Mouse (Mus musculus) liver, embryonic 14.5 days (tissue): ENCODE data around the gene Cd86. TPM values are rescaled to one million over a fixed set of nuclear protein-coding genes. Genes with fewer than 3 reads are reported as not detected.

Source experiments
- ATAC-seq: fragments of 200-750 bp; cut with Nextera tagmentation; 2 replicates; pipeline ENCODE4 v1.8.0; 2017; ENCODE audit warnings: moderate number of reproducible peaks, mild to moderate bottlenecking, moderate library complexity; ENCODE audit not compliant: insufficient read depth
- DNase-seq, 3 experiments: peaks; one replicate each; pipeline ENCODE4 v3.0.0-alpha.2; 2012 to 2013; ENCODE audit warnings: low read depth in 3 of 3, low spot score in 3 of 3
- H3K27ac ChIP-seq: fragments of 300-500 bp; sonication (generic); 2 replicates; pipeline ENCODE4 v1.5.1; 2014; ENCODE audit warnings: moderate library complexity, mild to moderate bottlenecking, control low read depth, inconsistent platforms
- H3K27me3 ChIP-seq: fragments of 300-500 bp; sonication (generic); 2 replicates; pipeline ENCODE4 v1.6.1; 2014; ENCODE audit warnings: mild to moderate bottlenecking, low read length, moderate library complexity; ENCODE audit not compliant: control insufficient read depth, insufficient read depth
- H3K36me3 ChIP-seq: fragments of 300-500 bp; sonication (generic); replicated peaks from 2 replicates; pipeline ENCODE4 v1.6.1; 2014; ENCODE audit warnings: low read depth; ENCODE audit not compliant: control insufficient read depth, insufficient read depth
- H3K4me1 ChIP-seq, 2 experiments: fragments of 200-500 bp in 1 of 2; fragments of 300-500 bp in 1 of 2; sonication (generic) in 1 of 2; replicated peaks; 2 replicates each; pipeline ENCODE4 v1.6.1; 2012 to 2014; ENCODE audit warnings: antibody characterized with exemption in 1 of 2, inconsistent platforms in 1 of 2, low read length in 1 of 2; ENCODE audit not compliant: control insufficient read depth in 2 of 2, insufficient read depth in 2 of 2
- H3K4me2 ChIP-seq: fragments of 300-500 bp; sonication (generic); 2 replicates; pipeline ENCODE4 v1.6.1; 2014; ENCODE audit warnings: low read depth, mild to moderate bottlenecking, control low read depth, moderate library complexity
- H3K4me3 ChIP-seq, 2 experiments: fragments of 200-500 bp in 1 of 2; fragments of 300-500 bp in 1 of 2; sonication (generic) in 1 of 2; 2 replicates each; pipeline ENCODE4 v1.5.1; 2012 to 2014; ENCODE audit warnings: low read depth in 2 of 2, low read length in 2 of 2, mild to moderate bottlenecking in 2 of 2, control low read depth in 1 of 2, inconsistent platforms in 1 of 2, moderate library complexity in 1 of 2; ENCODE audit not compliant: insufficient read depth in 1 of 2
- H3K9ac ChIP-seq: fragments of 300-500 bp; sonication (generic); replicated peaks from 2 replicates; pipeline ENCODE4 v1.6.1; 2014; ENCODE audit warnings: mild to moderate bottlenecking, control low read depth, moderate library complexity
- H3K9me3 ChIP-seq: fragments of 300-500 bp; sonication (generic); 2 replicates; pipeline ENCODE4 v1.6.1; 2016; ENCODE audit warnings: low read length, mixed read lengths; ENCODE audit not compliant: control insufficient read depth
- CTCF ChIP-seq: IDR thresholded peaks from 2 replicates; pipeline ENCODE4 v1.5.1; 2016; ENCODE audit warnings: antibody characterized with exemption, low read depth, control low read depth
- EP300 ChIP-seq: IDR thresholded peaks from 2 replicates; pipeline ENCODE4 v1.6.1; 2016; ENCODE audit warnings: antibody characterized with exemption, low read depth
- WGBS: fragments of 180-500 bp; shearing (Covaris S2); extraction: QIAGEN DNeasy Blood & Tissue Kit; methylation state at CpG from one replicate; pipeline ENCODE4 v1.1.7; 2014; ENCODE audit not compliant: insufficient replicate concordance; 5-methylcytosine and 5-hydroxymethylcytosine counted together
- polyA plus RNA-seq, 2 experiments: library from polyadenylated mRNA; depleted of rRNA in 1 of 2; stranded (reverse) in 1 of 2; unstranded in 1 of 2; fragments of >200 nt; fragmentation: Nextera tagmentation in 1 of 2; extraction: Ambion mirVana in 1 of 2; gene quantifications; 2 replicates each; pipeline versions ENCODE4 v1.2.1 to v1.2.3; 2012 to 2014

Cd86 gene
- polyA plus RNA-seq, 2 experiments, result 4.8 to 7.7 TPM

- H3K4me2 ChIP-seq, result no peak overlapping the region
- no peak for TF ChIP-seq EP300
- WGBS, result 46% methylated on average over 7 of the region's 7 CpGs
- H3K4me3 ChIP-seq, result no peak overlapping the region
- ATAC-seq (no peak), DNase-seq (no peak)
- H3K9me3 ChIP-seq, result no peaks in the 10 kb centered on the region
- no peak overlapping the region for H3K9ac ChIP-seq
- no peaks in the 10 kb centered on the region for H3K4me1 ChIP-seq
- no peaks in the 10 kb centered on the region for H3K36me3 ChIP-seq
- no peaks in the 10 kb centered on the region for H3K27me3 ChIP-seq
- H3K27ac ChIP-seq, result no peak overlapping the region
Measured at GRCm38 (mm10) chr16:36674457-36675204, 8.8 kb upstream of the Cd86 start.

- ATAC-seq (no peak), DNase-seq (no peak)
- Histone ChIP-seq H3K9me3 (no peaks in the 10 kb centered on the region), H3K4me1 (no peaks in the 10 kb centered on the region), H3K27ac (no peak overlapping the region), H3K4me2 (no peak overlapping the region), H3K36me3 (no peaks in the 10 kb centered on the region), H3K9ac (no peak overlapping the region), H3K4me3 (no peak overlapping the region), H3K27me3 (no peaks in the 10 kb centered on the region)
- TF ChIP-seq EP300, result no peak
- TF ChIP-seq CTCF, result no peak
- 45% methylated on average over 4 of the region's 4 CpGs for WGBS
Measured at GRCm38 (mm10) chr16:36673196-36673595, 7.3 kb upstream of the Cd86 start.

- no peaks in the 10 kb centered on the region for H3K4me1 ChIP-seq
- no peak overlapping the region for H3K27ac ChIP-seq
- H3K4me3 ChIP-seq, result no peak overlapping the region
- DNase-seq, result no peak
- ATAC-seq, result no peak
- H3K9me3 ChIP-seq, result no peaks in the 10 kb centered on the region
- H3K9ac ChIP-seq, result no peak overlapping the region
- H3K27me3 ChIP-seq, result no peaks in the 10 kb centered on the region
- H3K4me2 ChIP-seq, result no peak overlapping the region
- H3K36me3 ChIP-seq, result no peaks in the 10 kb centered on the region
- 55% methylated on average over 3 of the region's 3 CpGs for WGBS
- TF ChIP-seq CTCF, result no peak
- TF ChIP-seq EP300, result no peak
Measured at GRCm38 (mm10) chr16:36670590-36670989, 4.7 kb upstream of the Cd86 start.

- WGBS, result 21% methylated on average over 10 of the region's 10 CpGs
Measured at GRCm38 (mm10) chr16:36666448-36667017, 652 bp upstream of the Cd86 start.

GRCm38 (mm10) chr16:36663484-36663883, 2.4 kb downstream of the Cd86 start:
- ATAC-seq (no peak), DNase-seq (no peak)
- H3K36me3 ChIP-seq, result no peaks in the 10 kb centered on the region
- no peaks in the 10 kb centered on the region for H3K9me3 ChIP-seq
- no peak overlapping the region for H3K27ac ChIP-seq
- TF ChIP-seq EP300 (no peak), CTCF (no peak)
- H3K4me3 ChIP-seq, result no peak overlapping the region
- H3K9ac ChIP-seq, result no peak overlapping the region
- no peaks in the 10 kb centered on the region for H3K4me1 ChIP-seq
- H3K27me3 ChIP-seq, result no peaks in the 10 kb centered on the region
- H3K4me2 ChIP-seq, result no peak overlapping the region
- WGBS, result 52% methylated on average over 5 of the region's 5 CpGs

More at GRCm38 (mm10) chr16:36666448-36667017, 652 bp upstream of the Cd86 start:
- H3K4me2 ChIP-seq, result no peak overlapping the region
- H3K9ac ChIP-seq, result no peak overlapping the region
- no peak overlapping the region for H3K27ac ChIP-seq
- no peak for ATAC-seq
- no peaks in the 10 kb centered on the region for H3K9me3 ChIP-seq
- no peak for DNase-seq
- no peaks in the 10 kb centered on the region for H3K27me3 ChIP-seq
- H3K4me1 ChIP-seq, result no peaks in the 10 kb centered on the region
- H3K36me3 ChIP-seq, result no peaks in the 10 kb centered on the region
- no peak overlapping the region for H3K4me3 ChIP-seq
- TF ChIP-seq EP300 (no peak), CTCF (no peak)
